Mouse (Mus musculus) erythroid progenitor cell, adult 5-6 weeks (primary cell): Measurements from ENCODE around the gene Gm5157. TPM values are rescaled to one million over a fixed set of nuclear protein-coding genes. Genes with fewer than 3 reads are reported as not detected.
"Not testable (repeated sequence)": the region's sequence is repeated elsewhere in the genome, so short reads cannot be mapped to it uniquely, and the experiment has no call there.

Source experiments
- ATAC-seq: replicated peaks from 2 replicates; pipeline ENCODE4 v1.8.0; 2016; ENCODE audit warnings: moderate number of reproducible peaks, mild to moderate bottlenecking, moderate TSS enrichment, inconsistent platforms; ENCODE audit not compliant: poor library complexity, low FRiP score, severe bottlenecking
- total RNA-seq, 2 experiments: library from RNA; stranded (forward) in 1 of 2; stranded (reverse) in 1 of 2; fragments of 150-400 nt in 1 of 2; fragments of 186-747, 209-891 nt in 1 of 2; gene quantifications; 2 replicates each; pipeline versions ENCODE4 v1.2.3 to v1.2.4; 2015 to 2017; ENCODE audit warnings: low replicate concordance in 2 of 2

The Gm5157 gene
- not detected in 2 replicates for total RNA-seq (2015; ENCODE audit: low replicate concordance)
- total RNA-seq (2017; ENCODE audit: low replicate concordance), result not detected in 2 replicates

- ATAC-seq, result not testable (repeated sequence)
Measured at GRCm38 (mm10) chr7:21190323-21190722, at the start of gene Gm5157. Gene Gm5157 (minus strand): TSS chr7:21190423.

- not testable (repeated sequence) for ATAC-seq
Measured at GRCm38 (mm10) chr7:21161885-21162284, 28.3 kb downstream of the Gm5157 start, which contains the start of gene Vmn1r123. Gene Vmn1r123 (plus strand): TSS chr7:21162185.

Other genes starting within 250 kb of the Gm5157 start
- not detected in 2 replicates for gene Vmn1r119, start 178.0 kb downstream of the Gm5157 start, total RNA-seq (2015; ENCODE audit: low replicate concordance)
- not detected in 2 replicates for gene Vmn1r119, start 178.0 kb downstream of the Gm5157 start, total RNA-seq (2017; ENCODE audit: low replicate concordance)
- not detected in 2 replicates for gene Vmn1r120, start 136.6 kb downstream of the Gm5157 start, total RNA-seq (2015; ENCODE audit: low replicate concordance)
- gene Vmn1r120, start 136.6 kb downstream of the Gm5157 start, total RNA-seq (2017; ENCODE audit: low replicate concordance), result not detected in 2 replicates
- not detected in 2 replicates for gene Vmn1r121, start 91.9 kb downstream of the Gm5157 start, total RNA-seq (2015; ENCODE audit: low replicate concordance)
- not detected in 2 replicates for gene Vmn1r121, start 91.9 kb downstream of the Gm5157 start, total RNA-seq (2017; ENCODE audit: low replicate concordance)
- gene Vmn1r122, start 56.3 kb downstream of the Gm5157 start, total RNA-seq (2015; ENCODE audit: low replicate concordance), result not detected in 2 replicates
- gene Vmn1r122, start 56.3 kb downstream of the Gm5157 start, total RNA-seq (2017; ENCODE audit: low replicate concordance), result not detected in 2 replicates
- not detected in 2 replicates for gene Vmn1r123, start 28.2 kb downstream of the Gm5157 start, total RNA-seq (2015; ENCODE audit: low replicate concordance)
- gene Vmn1r123, start 28.2 kb downstream of the Gm5157 start, total RNA-seq (2017; ENCODE audit: low replicate concordance), result not detected in 2 replicates
- gene Vmn1r124, start 70.2 kb upstream of the Gm5157 start, total RNA-seq (2015; ENCODE audit: low replicate concordance), result not detected in 2 replicates
- not detected in 2 replicates for gene Vmn1r124, start 70.2 kb upstream of the Gm5157 start, total RNA-seq (2017; ENCODE audit: low replicate concordance)
- gene Vmn1r125, start 81.8 kb upstream of the Gm5157 start, total RNA-seq (2015; ENCODE audit: low replicate concordance), result not detected in 2 replicates
- not detected in 2 replicates for gene Vmn1r125, start 81.8 kb upstream of the Gm5157 start, total RNA-seq (2017; ENCODE audit: low replicate concordance)
- not detected in 2 replicates for gene Vmn1r126, start 111.0 kb upstream of the Gm5157 start, total RNA-seq (2015; ENCODE audit: low replicate concordance)
- gene Vmn1r126, start 111.0 kb upstream of the Gm5157 start, total RNA-seq (2017; ENCODE audit: low replicate concordance), result not detected in 2 replicates
- gene Vmn1r127, start 129.4 kb upstream of the Gm5157 start, total RNA-seq (2015; ENCODE audit: low replicate concordance), result not detected in 2 replicates
- gene Vmn1r127, start 129.4 kb upstream of the Gm5157 start, total RNA-seq (2017; ENCODE audit: low replicate concordance), result not detected in 2 replicates
- gene Vmn1r128, start 158.9 kb upstream of the Gm5157 start, total RNA-seq (2015; ENCODE audit: low replicate concordance), result not detected in 2 replicates
- gene Vmn1r128, start 158.9 kb upstream of the Gm5157 start, total RNA-seq (2017; ENCODE audit: low replicate concordance), result not detected in 2 replicates
- not detected in 2 replicates for gene Vmn1r129, start 170.9 kb upstream of the Gm5157 start, total RNA-seq (2015; ENCODE audit: low replicate concordance)
- gene Vmn1r129, start 170.9 kb upstream of the Gm5157 start, total RNA-seq (2017; ENCODE audit: low replicate concordance), result not detected in 2 replicates
- gene Gm6882, start 242.3 kb upstream of the Gm5157 start, total RNA-seq (2015; ENCODE audit: low replicate concordance), result not detected in 2 replicates
- gene Gm6882, start 242.3 kb upstream of the Gm5157 start, total RNA-seq (2017; ENCODE audit: low replicate concordance), result not detected in 2 replicates